Mouse (Mus musculus) heart, postnatal 14 days (tissue): Measurements from ENCODE around the gene Rad51b. TPM values are rescaled to one million over a fixed set of nuclear protein-coding genes. Genes with fewer than 3 reads are reported as not detected.

Experiments used
- DNase-seq, 2 experiments: peaks; one replicate each; pipeline ENCODE4 v3.0.0; 2021 to 2022
- intact Hi-C: fragments of 180-260 bp; cut with DNase I; formaldehyde crosslinking; loops from one replicate; pipeline ENCODE4 v1.15.1; 2025
- total RNA-seq, 2 experiments: library from RNA; stranded (reverse); gene quantifications; 2 replicates each; pipeline ENCODE4 v1.2.3; 2021

Gene Rad51b
- total RNA-seq, 2 experiments from 2014 or later: 0.79 to 0.88 TPM

DNA sequence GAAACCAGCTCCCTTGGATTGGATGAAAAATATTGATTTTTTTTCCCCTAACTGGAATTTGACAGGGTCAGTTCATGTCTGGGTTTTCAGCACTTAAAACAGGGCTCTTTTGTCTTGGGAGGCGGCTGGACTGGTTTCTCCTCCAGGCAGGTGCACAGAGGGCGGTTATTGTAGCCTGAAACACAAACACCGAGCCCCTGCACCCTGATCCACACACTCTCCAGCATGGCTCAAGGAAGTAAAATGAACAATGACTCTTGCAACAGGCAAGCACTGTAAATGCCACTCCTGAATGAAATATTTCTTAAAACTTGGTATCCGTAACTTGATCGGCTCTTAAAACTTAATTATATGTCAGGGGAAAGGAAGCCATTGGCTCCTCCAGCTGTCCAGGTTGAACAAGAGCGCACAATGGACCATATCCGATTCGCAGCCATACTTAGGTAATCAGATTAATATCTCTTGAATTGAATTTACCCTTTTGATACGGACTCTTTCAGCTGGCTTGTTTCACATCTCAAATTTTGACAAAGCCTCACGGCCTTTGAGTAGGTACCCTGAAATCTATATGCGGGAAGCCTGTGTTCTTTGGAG, 377.9 kb downstream of the Rad51b start:
- intact Hi-C loops: no loop called here
- no peak for DNase-seq

GRCm38 (mm10) chr12:79675440-79676176, 378.5 kb downstream of the Rad51b start:
- peak; percentile 47 to 49 for DNase-seq
- intact Hi-C loops: no loop called here

- no peak for DNase-seq
- intact Hi-C loops: no loop called here
Measured at GRCm38 (mm10) chr12:79676251-79676650, 379.2 kb downstream of the Rad51b start.

DNA sequence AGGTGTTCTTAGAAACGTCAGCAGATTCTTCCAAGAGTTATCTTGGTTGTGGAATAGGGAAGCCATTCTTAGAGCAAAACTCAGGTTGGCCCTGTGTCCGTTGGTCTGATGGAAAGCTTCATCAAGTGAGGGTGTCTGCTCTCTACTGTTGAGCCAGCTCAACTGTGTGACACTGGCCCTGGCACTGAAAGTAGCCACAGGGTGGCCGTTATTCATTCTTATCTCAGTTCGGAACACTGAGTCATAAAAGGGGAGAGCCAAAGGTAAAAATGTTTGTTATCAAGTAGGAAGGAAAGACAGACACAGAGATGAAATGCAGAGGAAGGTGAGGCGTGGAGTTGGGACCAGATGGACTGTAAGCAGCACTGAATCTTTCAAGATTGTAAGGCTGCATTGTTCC, 379.8 kb downstream of the Rad51b start:
- no peak for DNase-seq
- intact Hi-C loops: no loop called here

DNA sequence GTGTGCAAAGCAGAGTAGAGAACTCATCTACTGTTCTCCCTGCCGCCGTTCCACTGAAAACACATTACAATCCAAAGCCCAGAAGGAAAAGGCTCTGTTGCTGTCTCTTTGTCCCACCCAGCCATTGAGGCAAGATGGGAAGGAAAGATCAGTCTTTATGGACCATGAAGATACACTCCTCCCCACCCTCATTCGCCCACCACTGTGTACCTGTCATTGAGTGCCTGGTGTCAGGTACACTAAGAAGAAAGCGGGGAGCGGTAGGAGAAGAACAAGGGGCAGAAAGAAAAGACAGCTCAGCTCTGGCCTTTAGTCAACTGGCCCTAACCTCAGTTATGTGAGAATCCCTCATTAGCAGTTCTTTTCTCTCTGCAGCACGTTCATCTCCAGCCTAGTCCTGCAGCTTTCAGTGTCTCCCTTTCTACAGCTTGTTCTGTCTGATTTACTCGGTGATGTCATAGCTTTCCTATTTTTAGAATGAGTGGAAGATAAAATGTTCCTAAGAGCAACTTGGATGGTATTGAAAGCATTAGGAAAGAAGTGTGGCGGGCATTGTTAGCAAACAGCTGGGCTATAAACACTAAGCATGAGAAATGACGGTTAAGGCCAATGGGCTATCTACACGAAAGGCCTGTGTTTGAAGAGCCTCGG, 382.3 kb downstream of the Rad51b start:
- intact Hi-C loops: no loop called here
- DNase-seq: peak; percentile 25 to 30

DNA sequence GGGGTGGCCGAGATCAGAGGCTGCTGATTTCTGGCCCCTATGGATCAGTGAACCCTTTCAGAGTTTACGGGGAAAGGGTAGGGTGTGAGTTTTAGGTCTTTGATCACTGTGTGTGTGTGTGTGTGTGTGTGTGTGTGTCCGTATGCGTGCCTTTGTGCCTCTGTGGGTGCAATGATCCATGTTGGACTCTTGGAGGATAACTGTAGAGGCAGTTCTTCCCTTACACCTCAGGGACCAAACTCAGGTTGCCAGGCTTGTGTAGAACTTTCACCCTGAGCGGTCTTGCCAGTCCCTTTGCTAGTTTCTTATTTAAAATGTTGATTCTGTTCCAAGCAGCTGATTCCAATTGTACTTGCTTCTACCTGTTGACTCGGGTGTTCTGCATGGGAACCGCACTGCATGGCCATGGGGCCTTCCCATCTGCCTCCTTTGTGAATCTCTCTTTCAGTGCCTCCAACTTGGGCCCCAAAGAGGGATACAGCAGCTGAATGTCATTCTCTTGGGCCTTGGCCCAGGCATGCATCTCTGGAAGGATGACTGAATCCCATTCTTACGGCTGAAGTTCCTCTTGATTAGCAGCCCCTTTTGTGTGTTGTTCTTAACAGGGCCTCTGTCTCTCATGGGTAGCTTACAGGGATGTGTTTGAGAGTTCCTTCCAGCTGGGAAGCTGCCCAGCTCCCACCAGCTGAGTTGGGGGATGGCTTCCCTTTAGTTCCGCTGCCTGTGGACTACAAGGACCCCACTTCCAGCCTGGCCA, 383.0 kb downstream of the Rad51b start:
- intact Hi-C loops: no loop called here
- DNase-seq: peak; percentile 19 to 47

DNA sequence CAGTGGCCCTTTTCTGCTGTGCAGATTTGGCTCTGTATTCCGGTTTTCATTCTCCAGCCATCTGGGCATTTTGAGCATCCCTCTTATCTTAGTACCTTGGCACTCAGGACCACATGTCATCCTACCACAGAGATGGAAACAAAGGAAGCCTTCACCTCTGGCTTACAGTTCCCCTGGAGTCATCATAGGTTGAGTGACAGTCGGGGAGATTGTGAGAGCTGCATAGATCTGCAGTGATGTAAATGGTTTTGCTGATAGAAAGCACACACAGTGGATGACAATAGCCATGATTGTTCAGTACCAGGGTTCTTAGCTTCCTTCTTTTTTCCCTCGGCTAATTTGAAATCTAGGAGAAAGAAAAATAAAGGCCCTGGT, 383.6 kb downstream of the Rad51b start:
- intact Hi-C loops: no loop called here
- no peak for DNase-seq

DNA sequence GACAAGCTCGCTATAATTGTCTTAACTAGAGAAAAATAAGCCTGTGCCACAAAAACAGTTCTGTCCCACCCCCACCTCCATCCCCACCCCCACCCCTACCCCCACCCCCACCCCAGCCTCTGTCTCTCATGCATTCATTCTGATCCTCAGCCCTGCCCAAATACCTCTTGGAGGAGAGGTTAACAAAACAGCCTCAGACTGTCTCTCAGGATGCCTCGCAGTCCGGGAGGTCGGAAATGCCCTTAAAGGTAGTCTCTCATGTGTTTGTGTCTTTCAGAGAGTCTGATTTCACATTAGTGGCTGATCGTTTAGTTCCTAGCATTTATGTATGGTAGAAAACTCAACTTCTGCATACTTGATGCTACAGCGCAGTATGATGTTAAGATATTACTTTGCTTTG, 384.5 kb downstream of the Rad51b start:
- DNase-seq: no peak
- intact Hi-C loops: no loop called here

DNA sequence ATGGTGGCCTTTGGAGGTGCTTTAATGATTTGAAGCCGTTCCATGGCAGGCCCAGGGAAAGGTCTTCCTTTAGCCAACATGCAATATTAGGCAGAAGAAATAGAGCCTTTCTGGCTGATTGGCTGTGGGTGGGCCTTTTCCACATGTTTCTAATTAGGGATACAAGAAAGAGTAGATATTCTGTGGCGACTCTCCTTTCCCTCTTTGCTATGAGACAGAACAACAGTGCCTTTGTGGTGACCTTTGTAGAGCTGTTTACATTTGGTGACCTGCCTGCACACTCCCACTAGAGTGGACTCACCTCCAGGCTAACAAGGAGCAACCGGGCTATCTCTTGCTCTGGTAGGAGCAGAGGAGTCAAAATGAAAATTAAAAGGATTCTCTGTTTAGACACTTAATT, 386.3 kb downstream of the Rad51b start:
- peak in 1 of 2 experiments; percentile 26 for DNase-seq
- intact Hi-C loops: no loop called here

- DNase-seq: no peak
- intact Hi-C loops: no loop called here
Measured at GRCm38 (mm10) chr12:79683759-79684158, 386.7 kb downstream of the Rad51b start.

GRCm38 (mm10) chr12:79684338-79684737, 387.3 kb downstream of the Rad51b start:
- intact Hi-C loops: no loop called here
- DNase-seq: no peak

DNA sequence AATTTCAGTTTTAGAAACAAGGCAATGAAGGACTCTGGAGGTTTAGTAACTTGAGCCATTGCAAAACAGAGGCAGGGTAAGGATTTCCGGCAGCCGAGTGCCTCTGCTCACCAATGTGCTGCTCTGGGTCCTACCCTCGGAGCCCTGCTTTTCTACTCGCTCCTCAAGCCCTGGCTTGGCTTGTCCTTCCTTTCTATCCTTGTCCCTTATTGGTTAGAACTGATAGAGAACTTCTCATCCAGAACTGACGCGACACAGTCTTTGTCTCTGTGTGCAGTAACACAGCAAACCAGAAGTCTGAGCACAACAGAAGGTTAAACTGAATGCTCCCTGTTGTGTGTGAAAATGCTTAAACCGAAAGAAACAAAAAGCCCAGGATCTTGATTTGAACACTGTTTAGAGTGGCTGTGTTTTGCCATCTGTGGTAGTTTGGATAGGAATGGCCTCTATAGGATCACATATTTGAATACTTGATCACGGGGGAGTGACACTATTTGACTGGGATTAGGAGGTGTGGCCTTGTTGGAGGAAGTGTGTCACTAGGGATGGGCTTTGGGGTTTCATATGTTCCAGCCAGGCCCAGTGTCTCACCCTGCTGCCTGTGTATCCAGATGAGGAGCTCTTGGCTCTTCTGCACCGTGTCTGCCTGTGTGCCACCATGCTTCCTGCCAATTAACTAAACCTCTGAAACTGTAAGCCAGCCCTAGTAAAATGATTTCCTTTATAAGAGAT, 389.7 kb downstream of the Rad51b start:
- intact Hi-C loops: no loop called here
- no peak for DNase-seq

DNA sequence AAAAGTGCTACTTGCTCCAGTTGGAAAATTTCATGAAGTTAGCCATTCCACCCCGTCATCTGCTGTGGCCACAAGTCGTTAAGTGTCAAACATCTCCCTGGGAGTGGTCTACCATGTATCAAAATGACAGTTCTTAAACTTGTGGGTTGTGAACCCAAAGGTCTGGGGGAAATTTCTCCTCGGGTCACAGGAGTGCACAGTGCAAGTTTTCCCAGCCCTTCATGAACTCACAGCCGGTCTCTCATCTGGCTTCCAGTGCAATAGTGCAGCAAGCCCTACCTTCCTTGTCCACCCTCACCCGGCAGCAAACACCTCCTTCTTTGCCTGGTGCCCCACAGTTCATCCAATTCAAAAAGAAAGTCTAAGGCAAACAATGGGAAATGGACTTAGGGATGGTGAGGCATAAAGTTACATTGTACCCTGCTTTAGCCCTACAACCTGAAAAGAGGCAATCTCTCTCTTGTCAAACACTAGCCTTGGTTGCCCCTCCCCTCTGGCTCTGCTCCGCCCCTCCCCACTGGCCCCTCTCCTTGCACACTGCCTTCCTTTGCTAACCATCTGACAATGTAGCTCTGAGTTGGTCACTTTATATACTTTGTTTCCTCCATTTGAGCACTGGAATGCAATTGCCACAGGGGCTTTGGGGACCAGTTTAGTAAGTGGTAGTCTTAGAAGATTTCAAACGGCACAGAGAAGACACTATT, 390.8 kb downstream of the Rad51b start:
- DNase-seq: no peak
- intact Hi-C loops: no loop called here

- intact Hi-C loops: no loop called here
- DNase-seq: no peak
Measured at GRCm38 (mm10) chr12:79689299-79689698, 392.2 kb downstream of the Rad51b start.

DNA sequence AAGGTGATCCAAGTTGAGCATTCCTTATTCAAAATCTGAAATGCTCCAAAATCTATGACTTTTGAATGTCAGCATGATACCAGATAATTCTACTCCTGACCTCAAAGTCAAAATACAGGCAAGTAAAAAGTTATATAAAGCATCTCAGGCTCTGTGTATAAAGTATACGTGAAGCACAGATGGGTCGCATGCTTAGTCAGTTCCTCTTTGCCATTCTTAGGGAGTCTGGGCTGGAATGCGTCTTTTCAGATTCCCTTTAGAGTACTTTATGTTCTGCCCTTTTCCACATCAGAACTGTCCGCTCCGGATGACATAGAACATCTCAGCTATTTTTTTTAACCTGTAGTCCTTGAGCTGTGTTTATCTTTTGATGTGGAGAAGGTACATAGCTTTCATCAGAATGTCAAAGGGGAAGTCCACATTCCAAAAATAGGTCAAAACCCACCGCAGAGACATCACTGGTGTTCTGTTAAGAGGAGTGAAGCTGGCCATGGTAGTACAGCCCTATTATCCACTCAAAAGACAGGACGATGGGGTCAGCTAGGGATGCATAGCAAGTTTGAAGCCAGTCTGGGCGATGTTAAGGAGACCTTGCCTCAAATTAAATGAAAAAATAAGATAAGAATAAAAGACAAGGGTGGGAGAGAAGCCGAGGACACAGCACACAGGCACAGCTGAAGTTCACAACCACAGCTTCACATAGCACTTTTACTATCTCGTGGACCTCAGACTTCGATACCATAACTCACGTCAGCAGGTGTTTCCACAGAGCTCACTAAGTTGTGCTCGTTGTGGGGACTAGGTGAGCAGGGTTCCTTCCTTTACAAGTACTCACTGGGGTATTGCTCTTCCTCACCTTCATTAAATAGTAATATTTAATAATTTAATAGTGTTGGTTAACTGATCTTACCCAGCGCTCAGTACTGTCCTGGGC, 395.1 kb downstream of the Rad51b start:
- DNase-seq: no peak

DNA sequence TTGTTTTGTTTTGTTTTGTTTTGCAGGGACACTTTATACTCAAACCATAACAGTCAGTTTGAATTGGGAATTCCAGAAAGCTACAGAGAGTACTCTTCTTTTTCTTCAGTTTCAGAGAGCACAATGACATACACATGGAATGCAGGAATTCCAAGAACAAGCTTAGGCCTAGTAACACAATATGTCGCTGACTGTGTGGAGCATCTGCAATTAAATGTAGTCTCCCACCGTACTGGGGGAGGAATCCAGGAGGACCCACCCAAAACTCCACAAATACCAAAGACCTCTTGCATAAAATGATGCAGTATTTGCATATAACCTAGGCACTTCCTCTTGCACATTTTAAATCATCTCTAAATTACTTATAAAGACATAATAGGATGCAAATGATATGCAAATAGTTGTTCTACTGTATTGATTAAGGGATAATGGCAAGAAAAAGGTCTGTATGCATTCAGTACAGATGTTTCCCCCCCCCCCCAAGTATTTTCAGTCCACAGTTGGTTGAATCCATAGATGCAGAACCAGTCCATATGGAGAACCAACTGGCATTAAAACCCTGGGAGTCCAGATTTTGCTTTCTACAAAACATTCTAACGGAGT, 398.9 kb downstream of the Rad51b start:
- intact Hi-C loops: loop anchor here (5.0 kb wide), 1 partner anchor 56 kb away; no protein-coding TSS in a partner anchor

More for the DNA sequence above, 395.1 kb downstream of the Rad51b start:
- intact Hi-C loops: no loop called here

DNA sequence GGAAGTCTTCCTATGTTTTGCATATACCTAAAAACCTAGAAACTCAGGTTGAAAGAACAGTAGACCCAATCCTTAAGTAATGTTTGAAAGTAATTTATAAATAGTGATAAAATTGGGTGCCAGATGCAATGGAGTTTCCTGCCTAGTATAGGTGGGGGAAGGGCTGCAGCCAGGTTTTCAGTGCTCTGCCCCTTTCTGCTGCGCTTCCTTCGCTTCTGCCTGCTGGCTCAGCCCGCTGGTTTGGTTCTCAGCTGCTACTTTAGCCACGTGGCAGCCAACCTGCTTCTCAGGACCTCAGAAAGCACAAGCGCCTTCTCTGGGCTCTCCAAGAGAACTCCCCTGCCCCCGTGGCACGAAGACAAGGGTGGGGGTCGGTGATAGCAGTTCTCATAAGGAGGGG, 406.5 kb downstream of the Rad51b start:
- intact Hi-C loops: no loop called here
- DNase-seq: no peak

More for the DNA sequence above, 398.9 kb downstream of the Rad51b start:
- DNase-seq: no peak
